Mouse (Mus musculus) MEL (cell line): ENCODE measurements around the gene Acaca.

ENCODE experiments used
- JUND ChIP-seq: IDR thresholded peaks from 2 replicates; pipeline ENCODE4 v1.6.1; 2011; ENCODE audit warnings: low read depth, mild to moderate bottlenecking, improper control_type of control experiment, low read length
- USF1 ChIP-seq: IDR thresholded peaks from 2 replicates; pipeline ENCODE4 v1.6.1; 2014; ENCODE audit warnings: low read depth, mild to moderate bottlenecking, inconsistent platforms, low read length, improper control_type of control experiment, moderate library complexity

DNA sequence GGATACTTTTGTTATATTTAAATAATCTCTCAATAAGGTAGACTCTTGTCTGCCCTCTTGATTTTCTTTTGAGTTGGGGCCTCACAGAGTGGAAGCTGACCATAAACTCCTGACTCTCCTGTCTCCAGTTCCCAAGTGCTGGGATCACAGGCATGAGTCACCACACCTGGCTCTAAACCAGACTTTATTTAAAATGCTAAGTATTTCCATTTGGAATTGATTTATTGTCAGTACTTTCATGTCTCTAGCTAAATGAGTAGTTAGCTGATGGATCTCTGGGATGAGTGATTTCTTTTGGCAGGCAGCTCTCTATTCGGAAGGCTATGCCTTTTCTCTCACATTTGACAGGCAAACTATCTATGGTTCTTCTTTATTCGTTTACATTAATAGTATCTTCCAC, 228.3 kb downstream of the Acaca start:
- TF ChIP-seq USF1, result no peak
- TF ChIP-seq JUND, result no peak
